Mouse (Mus musculus) stomach, postnatal 0 days (tissue): Measurements from ENCODE around the gene Scgb1c1.

Experiments
- CTCF ChIP-seq: IDR thresholded peaks from 2 replicates; pipeline ENCODE4 v1.5.1; 2016; ENCODE audit warnings: antibody characterized with exemption, low read depth, mild to moderate bottlenecking, moderate library complexity
- EP300 ChIP-seq: optimal IDR thresholded peaks from 2 replicates; pipeline ENCODE3; 2016; ENCODE audit warnings: antibody characterized with exemption

GRCm38 (mm10) chr7:140802629-140803028 is 42.7 kb upstream of the Scgb1c1 start:
- TF ChIP-seq EP300 (no peak), CTCF (no peak)
